Mouse (Mus musculus) stomach, embryonic 16.5 days (tissue): ENCODE measurements around the gene Stambp. TPM values are rescaled to one million over a fixed set of nuclear protein-coding genes. Genes with fewer than 3 reads are reported as not detected.
"Not testable (repeated sequence)": the region's sequence is repeated elsewhere in the genome, so short reads cannot be mapped to it uniquely, and the experiment has no call there.

Experiments used
- ATAC-seq: fragments of 200-750 bp; cut with Nextera tagmentation; 2 replicates; pipeline ENCODE4 v1.8.0; 2017; ENCODE audit warnings: moderate number of reproducible peaks, moderate TSS enrichment; ENCODE audit not compliant: insufficient read depth, low FRiP score
- H3K27ac ChIP-seq: fragments of 300-500 bp; sonication (generic); 2 replicates; pipeline ENCODE4 v1.5.1; 2014; ENCODE audit warnings: low read length
- H3K27me3 ChIP-seq: fragments of 300-500 bp; sonication (generic); 2 replicates; pipeline ENCODE4 v1.6.1; 2014; ENCODE audit warnings: low read length, control low read depth, mixed read lengths; ENCODE audit not compliant: control insufficient read depth, insufficient read depth
- H3K36me3 ChIP-seq: fragments of 300-500 bp; sonication (generic); 2 replicates; pipeline ENCODE4 v1.6.1; 2014; ENCODE audit warnings: low read length; ENCODE audit not compliant: control insufficient read depth, insufficient read depth
- H3K4me1 ChIP-seq: fragments of 300-500 bp; sonication (generic); 2 replicates; pipeline ENCODE4 v1.6.1; 2014; ENCODE audit warnings: low read length, control low read depth, mixed read lengths; ENCODE audit not compliant: control insufficient read depth, insufficient read depth
- H3K4me2 ChIP-seq: fragments of 300-500 bp; sonication (generic); 2 replicates; pipeline ENCODE4 v1.6.1; 2014; ENCODE audit warnings: low read depth, low read length, mixed read lengths
- H3K4me3 ChIP-seq: fragments of 300-500 bp; sonication (generic); replicated peaks from 2 replicates; pipeline ENCODE4 v1.5.1; 2014; ENCODE audit warnings: mild to moderate bottlenecking, low read length
- H3K9ac ChIP-seq: fragments of 300-500 bp; sonication (generic); 2 replicates; pipeline ENCODE4 v1.6.1; 2014; ENCODE audit warnings: low read length
- H3K9me3 ChIP-seq: fragments of 300-500 bp; sonication (generic); replicated peaks from 2 replicates; pipeline ENCODE4 v1.6.1; 2016; ENCODE audit warnings: low read length, control low read depth; ENCODE audit not compliant: control insufficient read depth
- WGBS: fragments of 180-500 bp; shearing (Covaris S2); extraction: QIAGEN DNeasy Blood & Tissue Kit; methylation state at CpG from one replicate; pipeline ENCODE4 v1.1.7; 2014; 5-methylcytosine and 5-hydroxymethylcytosine counted together
- polyA plus RNA-seq: library from polyadenylated mRNA; unstranded; fragments of >200 nt; fragmentation: Nextera tagmentation; extraction: Ambion mirVana; gene quantifications from 2 replicates; pipeline ENCODE4 v1.2.1, GENCODE M21; 2015

The Stambp gene
- polyA plus RNA-seq, 1 experiment from 2014 or later, result 28.0 TPM

DNA sequence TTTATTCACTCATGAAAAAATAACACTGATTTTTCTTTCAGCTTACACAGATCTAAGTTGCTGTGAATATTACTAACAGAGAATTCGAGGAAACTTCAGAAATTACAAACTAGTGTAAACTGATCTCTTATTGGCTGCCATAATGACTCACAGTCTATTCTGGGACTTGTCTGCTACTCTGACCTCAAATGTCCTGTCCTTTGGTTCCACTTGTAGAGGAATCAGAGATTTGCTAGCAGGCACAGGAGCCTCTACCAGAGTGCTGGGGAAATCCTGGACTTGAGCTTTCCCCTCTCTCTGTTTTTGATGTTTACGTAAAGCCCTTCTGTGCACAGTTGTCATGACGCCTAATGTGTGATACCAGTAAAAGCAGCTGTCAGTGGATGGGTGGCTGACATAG is 25.5 kb upstream of the Stambp start:
- WGBS, result 36% methylated on average over 3 of the region's 3 CpGs

DNA sequence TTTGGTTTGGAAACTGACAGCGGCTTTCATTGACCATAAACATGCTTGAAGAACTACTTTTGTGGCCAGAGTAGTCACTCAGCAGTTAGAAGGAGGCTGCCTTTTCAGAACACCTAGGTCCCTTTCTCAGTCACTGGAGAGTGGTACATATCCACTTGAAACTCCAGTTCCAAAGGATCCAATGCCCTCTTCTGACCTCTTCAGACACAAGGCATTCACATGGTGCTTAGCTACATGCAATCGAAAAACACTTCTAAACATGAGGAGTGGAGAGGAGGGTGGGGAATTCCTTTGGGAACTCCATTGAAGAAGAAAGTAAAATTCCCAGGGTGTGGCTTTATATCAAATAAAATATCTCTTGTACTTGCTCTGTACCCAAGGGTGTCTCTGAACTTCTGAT is 22.5 kb upstream of the Stambp start:
- Histone ChIP-seq H3K36me3 (no peaks in the 10 kb centered on the region), H3K9me3 (no peaks in the 10 kb centered on the region), H3K4me2 (no peak overlapping the region), H3K27me3 (no peaks in the 10 kb centered on the region), H3K4me3 (no peak overlapping the region), H3K27ac (no peak overlapping the region), H3K4me1 (no peaks in the 10 kb centered on the region), H3K9ac (no peak overlapping the region)
- ATAC-seq, result no peak
- 81% methylated on average over 2 of the region's 2 CpGs for WGBS

More for the DNA sequence above, 25.5 kb upstream of the Stambp start:
- Histone ChIP-seq H3K27ac (no peak overlapping the region), H3K4me3 (no peak overlapping the region), H3K27me3 (no peaks in the 10 kb centered on the region), H3K4me2 (no peak overlapping the region), H3K4me1 (no peaks in the 10 kb centered on the region), H3K36me3 (no peaks in the 10 kb centered on the region), H3K9ac (no peak overlapping the region), H3K9me3 (no peaks in the 10 kb centered on the region)
- no peak for ATAC-seq

- Histone ChIP-seq H3K27ac (no peak overlapping the region), H3K9ac (no peak overlapping the region), H3K4me2 (no peak overlapping the region), H3K36me3 (no peaks in the 10 kb centered on the region), H3K27me3 (no peaks in the 10 kb centered on the region), H3K4me3 (no peak overlapping the region), H3K4me1 (no peaks in the 10 kb centered on the region), H3K9me3 (no peaks in the 10 kb centered on the region)
- WGBS, result 73% methylated on average over 7 of the region's 7 CpGs
- ATAC-seq, result no peak
Observed at GRCm38 (mm10) chr6:83593896-83594295, 21.4 kb upstream of the Stambp start.

GRCm38 (mm10) chr6:83592051-83592450 is 19.5 kb upstream of the Stambp start:
- Histone ChIP-seq H3K9ac (no peak overlapping the region), H3K36me3 (no peaks in the 10 kb centered on the region), H3K4me3 (no peak overlapping the region), H3K4me2 (no peak overlapping the region), H3K27me3 (no peaks in the 10 kb centered on the region), H3K27ac (no peak overlapping the region), H3K9me3 (no peaks in the 10 kb centered on the region), H3K4me1 (no peaks in the 10 kb centered on the region)
- 71% methylated on average over 8 of the region's 8 CpGs for WGBS
- no peak for ATAC-seq

DNA sequence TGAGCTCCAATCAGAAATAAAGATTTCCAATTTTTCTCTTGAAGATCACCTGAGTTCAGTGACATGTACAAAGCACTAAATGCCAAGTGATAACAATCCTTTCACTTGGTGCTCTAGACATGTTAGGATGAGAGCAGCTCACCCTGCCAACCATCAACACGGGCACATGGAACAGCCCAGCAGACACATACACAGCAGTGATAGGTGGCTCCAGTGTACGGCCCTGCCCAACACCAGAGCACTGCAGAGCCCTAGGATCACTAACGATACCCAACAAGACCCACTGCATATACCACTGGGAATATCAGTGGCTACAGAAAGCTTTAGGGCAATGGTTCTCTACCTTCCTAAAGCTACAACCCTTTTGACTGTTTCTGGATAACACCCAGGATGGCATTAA is 17.8 kb upstream of the Stambp start:
- no peak for ATAC-seq
- Histone ChIP-seq H3K27me3 (no peaks in the 10 kb centered on the region), H3K27ac (no peak overlapping the region), H3K4me1 (no peaks in the 10 kb centered on the region), H3K9ac (no peak overlapping the region), H3K9me3 (no peaks in the 10 kb centered on the region), H3K4me3 (no peak overlapping the region), H3K36me3 (no peaks in the 10 kb centered on the region), H3K4me2 (no peak overlapping the region)
- 86% methylated on average over 3 of the region's 3 CpGs for WGBS

DNA sequence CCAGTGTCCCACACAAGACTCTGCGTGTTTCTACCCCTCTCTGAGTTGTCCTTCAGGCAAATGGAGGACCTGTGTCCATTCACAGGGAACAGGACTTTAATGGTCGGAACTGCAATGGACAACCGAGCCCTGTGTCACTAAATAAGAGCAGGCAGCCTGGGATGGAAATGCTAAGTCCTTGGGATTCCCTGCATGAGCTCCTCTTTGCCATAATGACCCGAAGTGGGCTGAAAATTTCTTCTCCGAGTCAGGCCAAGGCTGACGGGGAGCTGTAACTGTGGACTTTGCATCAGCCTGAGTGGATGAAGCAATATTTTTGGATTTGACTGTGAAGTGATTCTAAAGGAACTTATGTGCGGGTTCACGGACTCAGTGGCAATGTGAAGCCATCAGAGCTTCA is 14.7 kb upstream of the Stambp start:
- H3K27me3 ChIP-seq, H3K9ac ChIP-seq, ATAC-seq, H3K4me3 ChIP-seq, H3K9me3 ChIP-seq, H3K4me2 ChIP-seq, H3K27ac ChIP-seq, H3K36me3 ChIP-seq, H3K4me1 ChIP-seq: not testable (repeated sequence)
- WGBS, result 79% methylated on average over 8 of the region's 8 CpGs

DNA sequence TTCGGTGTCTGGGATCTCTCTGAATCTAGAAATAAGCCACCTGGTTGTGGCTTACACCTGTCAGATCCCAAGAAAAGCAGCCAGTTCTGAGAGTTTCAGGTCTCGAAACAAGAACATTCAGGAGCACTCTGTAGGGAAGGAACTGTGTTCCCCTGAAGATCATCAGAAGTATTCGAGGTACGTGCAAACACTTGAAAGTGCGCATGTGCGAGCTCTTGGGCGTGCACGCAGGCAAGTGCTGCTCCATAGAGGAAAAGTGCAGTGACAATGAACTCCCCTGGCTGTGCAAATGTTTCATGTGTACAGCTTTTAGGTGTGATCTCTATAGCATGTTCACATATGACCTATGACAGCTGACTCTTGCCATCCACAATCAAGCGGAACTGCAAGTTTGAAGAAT is 12.8 kb upstream of the Stambp start:
- not testable (repeated sequence) for H3K9me3 ChIP-seq, H3K4me2 ChIP-seq, H3K27me3 ChIP-seq, H3K4me3 ChIP-seq, ATAC-seq, H3K9ac ChIP-seq, H3K27ac ChIP-seq, H3K4me1 ChIP-seq, H3K36me3 ChIP-seq
- WGBS, result 70% methylated on average over 9 of the region's 9 CpGs

DNA sequence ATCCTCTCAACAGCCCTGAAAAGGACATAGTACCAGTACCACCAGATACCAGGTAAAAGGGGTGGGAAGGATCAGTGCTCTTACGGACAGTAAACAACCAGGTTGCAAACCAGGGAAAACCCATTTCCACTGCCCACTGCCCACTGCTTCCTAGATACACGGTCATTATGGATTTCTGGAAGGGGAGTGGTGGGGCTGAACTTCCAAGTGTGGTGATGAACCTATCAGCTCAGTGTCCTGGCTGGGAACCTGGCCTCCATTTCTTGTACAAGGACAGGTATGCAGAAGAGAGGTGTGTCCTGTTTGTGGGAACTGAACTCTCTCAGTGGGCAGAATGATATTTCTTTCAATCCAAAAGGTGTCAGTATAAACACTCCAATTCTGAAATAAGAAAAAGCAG is 11.1 kb upstream of the Stambp start:
- Histone ChIP-seq H3K27ac (no peak overlapping the region), H3K4me3 (no peak overlapping the region), H3K9me3 (no peaks in the 10 kb centered on the region), H3K27me3 (no peaks in the 10 kb centered on the region), H3K36me3 (no peaks in the 10 kb centered on the region), H3K4me1 (no peaks in the 10 kb centered on the region; the same call in 1 of the 2 replicates), H3K4me2 (no peak overlapping the region), H3K9ac (no peak overlapping the region)
- 71% methylated on average over 2 of the region's 2 CpGs for WGBS
- no peak for ATAC-seq

DNA sequence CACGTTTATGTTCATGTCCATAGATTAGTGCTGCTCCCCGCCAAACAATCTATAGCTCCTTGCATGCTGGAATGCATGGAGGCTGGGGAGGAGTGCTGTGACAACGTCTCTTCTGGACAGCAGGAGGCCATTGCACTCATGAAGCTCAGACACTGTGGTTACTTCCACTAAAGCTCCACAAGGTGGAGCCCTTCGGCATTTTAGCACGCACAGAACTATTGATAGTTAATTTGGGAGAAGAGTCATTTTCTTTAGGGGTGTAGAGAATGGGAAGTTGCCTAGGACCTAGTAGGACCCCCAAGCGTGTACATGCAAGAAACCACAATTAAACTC is 10.4 kb upstream of the Stambp start:
- Histone ChIP-seq H3K9ac (no peak overlapping the region), H3K27me3 (no peaks in the 10 kb centered on the region), H3K27ac (no peak overlapping the region), H3K36me3 (no peaks in the 10 kb centered on the region), H3K9me3 (no peaks in the 10 kb centered on the region), H3K4me3 (no peak overlapping the region), H3K4me2 (no peak overlapping the region), H3K4me1 (no peaks in the 10 kb centered on the region; the same call in 1 of the 2 replicates)
- 3% methylated on average over 6 of the region's 6 CpGs for WGBS
- no peak for ATAC-seq
